ENCODE assay signal across 8 mouse cellular contexts in the genomic region with DNA sequence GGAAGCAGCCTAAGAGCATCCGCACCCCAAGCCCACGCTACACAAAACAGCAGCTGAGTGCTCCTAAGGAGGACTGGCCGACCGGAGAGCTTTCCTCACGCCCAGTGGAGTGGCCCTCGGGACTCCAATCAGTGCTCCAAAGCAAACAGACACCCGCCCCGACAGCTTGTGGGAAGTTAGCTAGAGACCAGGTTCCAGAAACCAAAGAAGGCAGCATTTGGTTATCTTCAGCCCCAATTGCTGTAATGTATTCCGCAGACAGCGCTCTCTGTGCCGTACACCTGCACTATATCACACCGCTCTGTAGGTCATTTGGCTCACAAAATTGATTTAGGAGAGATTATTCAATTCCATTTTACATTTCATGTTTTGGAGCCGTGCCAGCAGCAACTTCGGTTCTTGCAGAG. TPM values are rescaled to one million over a fixed set of nuclear protein-coding genes. Genes with fewer than 3 reads are reported as not detected.
A peak's percentile ranks its signal among the peaks of the same experiment; 100 is the strongest.
DNase-seq lines count a peak whose midpoint lies in the region; ATAC-seq lines count a peak whose summit lies in the region.

No protein-coding gene starts in this region.

- no peak overlapping the region for H3K9ac ChIP-seq in embryonic facial prominence, embryonic 12.5 days
- no peak overlapping the region for H3K9ac ChIP-seq in intestine, embryonic 15.5 days
- H3K9ac ChIP-seq in midbrain, embryonic 13.5 days (replicated peaks) = no peak overlapping the region

- 0 out of 2 replicates have a peak overlapping the region, but pooled peaks have one; percentile 1 for H3K27ac ChIP-seq in embryonic facial prominence, embryonic 12.5 days
- no peak overlapping the region; the same call in 1 of the 2 replicates for H3K27ac ChIP-seq in embryonic facial prominence, embryonic 10.5 days (replicated peaks)
- peak overlapping the region; percentile 63; the same call in 1 of the 2 replicates for H3K27ac ChIP-seq in intestine, embryonic 15.5 days
- no peak overlapping the region for H3K27ac ChIP-seq in midbrain, embryonic 13.5 days

- no peaks in the 10 kb centered on the region for H3K9me3 ChIP-seq in embryonic facial prominence, embryonic 12.5 days
- H3K9me3 ChIP-seq in embryonic facial prominence, embryonic 10.5 days = no peaks in the 10 kb centered on the region
- H3K9me3 ChIP-seq in intestine, embryonic 15.5 days = no peaks in the 10 kb centered on the region
- no peaks in the 10 kb centered on the region for H3K9me3 ChIP-seq in midbrain, embryonic 13.5 days

- H3K4me1 ChIP-seq in embryonic facial prominence, embryonic 12.5 days = peaks cover 28% of the 10 kb centered on the region
- peaks cover 44% of the 10 kb centered on the region for H3K4me1 ChIP-seq in embryonic facial prominence, embryonic 10.5 days
- H3K4me1 ChIP-seq in intestine, embryonic 15.5 days (replicated peaks) = peaks cover 27% of the 10 kb centered on the region
- H3K4me1 ChIP-seq in midbrain, embryonic 13.5 days (replicated peaks) = peaks cover 22% of the 10 kb centered on the region

- no peaks in the 10 kb centered on the region for H3K36me3 ChIP-seq in embryonic facial prominence, embryonic 12.5 days
- no peaks in the 10 kb centered on the region for H3K36me3 ChIP-seq in embryonic facial prominence, embryonic 10.5 days (replicated peaks)
- no peaks in the 10 kb centered on the region for H3K36me3 ChIP-seq in intestine, embryonic 15.5 days
- H3K36me3 ChIP-seq in midbrain, embryonic 13.5 days = no peaks in the 10 kb centered on the region

- DNase-seq in embryonic facial prominence, embryonic 10.5 days (ENCODE audit: low spot score) = no peak
- peak; percentile 26 for DNase-seq in gastrocnemius, postnatal 14 days
- DNase-seq in lung, postnatal 14 days = peak; percentile 53
- no peak for DNase-seq in spleen, postnatal 10 days (ENCODE audit: low spot score in 2 of 2)
- no peak for DNase-seq in cerebellum, postnatal 36 days

- H3K27me3 ChIP-seq in embryonic facial prominence, embryonic 12.5 days = no peaks in the 10 kb centered on the region
- H3K27me3 ChIP-seq in embryonic facial prominence, embryonic 10.5 days (replicated peaks; ENCODE audit: low read depth, poor library complexity, severe bottlenecking) = no peaks in the 10 kb centered on the region
- H3K27me3 ChIP-seq in intestine, embryonic 15.5 days (replicated peaks) = no peaks in the 10 kb centered on the region
- H3K27me3 ChIP-seq in midbrain, embryonic 13.5 days = no peaks in the 10 kb centered on the region

- H3K4me3 ChIP-seq in embryonic facial prominence, embryonic 12.5 days = no peak overlapping the region
- no peak overlapping the region for H3K4me3 ChIP-seq in embryonic facial prominence, embryonic 10.5 days
- H3K4me3 ChIP-seq in intestine, embryonic 15.5 days (replicated peaks) = no peak overlapping the region
- no peak overlapping the region for H3K4me3 ChIP-seq in midbrain, embryonic 13.5 days (replicated peaks)

- intact Hi-C loops in gastrocnemius, postnatal 14 days (cut with DNase I; ENCODE audit: low total_unique reads) = no loop called here

- H3K4me2 ChIP-seq in embryonic facial prominence, embryonic 12.5 days (replicated peaks) = no peak overlapping the region
- H3K4me2 ChIP-seq in intestine, embryonic 15.5 days (replicated peaks) = peak overlapping the region; percentile 41
- no peak overlapping the region for H3K4me2 ChIP-seq in midbrain, embryonic 13.5 days (replicated peaks)

- ATAC-seq in embryonic facial prominence, embryonic 12.5 days (ENCODE audit: insufficient number of reproducible peaks, insufficient read depth, low FRiP score, low TSS enrichment) = no peak
- peak; percentile 72 for ATAC-seq in intestine, embryonic 15.5 days
- no peak for ATAC-seq in midbrain, embryonic 13.5 days

- WGBS in embryonic facial prominence, embryonic 12.5 days = 64% methylated on average over 14 of the region's 14 CpGs
- WGBS in embryonic facial prominence, embryonic 10.5 days = 86% methylated on average over 14 of the region's 14 CpGs
- WGBS in intestine, embryonic 15.5 days = 39% methylated on average over 14 of the region's 14 CpGs
- WGBS in midbrain, embryonic 13.5 days = 87% methylated on average over 14 of the region's 14 CpGs

RNA-seq across cellular contexts. Expression of a gene that starts 55.7 kb away (rescaled TPM):
- polyA plus RNA-seq in embryonic facial prominence, embryonic 12.5 days (2016; fragmentation: Nextera tagmentation; extraction: Ambion mirVana) = 52.5 and 53.1 TPM in 2 replicates
- polyA plus RNA-seq in embryonic facial prominence, embryonic 10.5 days (2016; fragmentation: Nextera tagmentation; extraction: Ambion mirVana) = 57.7 and 66.2 TPM in 2 replicates
- total RNA-seq in gastrocnemius, postnatal 14 days (2021) = 1 to 10 TPM; 3.7 to 5.1 TPM
- polyA plus RNA-seq in intestine, embryonic 15.5 days (2015; fragmentation: Nextera tagmentation; extraction: Ambion mirVana) = 43.5 and 44.1 TPM in 2 replicates
- polyA plus RNA-seq in midbrain, embryonic 13.5 days (2015; fragmentation: Nextera tagmentation; extraction: Ambion mirVana) = 55.2 and 55.3 TPM in 2 replicates

Comparison
In these comparisons a context has a peak if more than half of its experiments do, and no peak if none do; other contexts are left out.
1. H3K27ac ChIP-seq: peak in embryonic facial prominence, embryonic 12.5 days (single experiment) and intestine, embryonic 15.5 days (single experiment); none in embryonic facial prominence, embryonic 10.5 days (single experiment) and midbrain, embryonic 13.5 days (single experiment).
2. DNase-seq: peak in gastrocnemius, postnatal 14 days (single experiment) and lung, postnatal 14 days (single experiment); none in embryonic facial prominence, embryonic 10.5 days (single experiment), spleen, postnatal 10 days (0 of 2) and cerebellum, postnatal 36 days (0 of 2).